Mouse (Mus musculus) adrenal gland, postnatal 4 days (tissue): ENCODE results near the gene Tlr8. TPM values are rescaled to one million over a fixed set of nuclear protein-coding genes. Genes with fewer than 3 reads are reported as not detected.
A peak's percentile ranks its signal among the peaks of the same experiment; 100 is the strongest.
"Not testable (repeated sequence)": the region's sequence is repeated elsewhere in the genome, so short reads cannot be mapped to it uniquely, and the experiment has no call there.

ENCODE experiments used
- DNase-seq, 2 experiments: peaks; one replicate each; pipeline ENCODE4 v3.0.0; 2021 to 2022; ENCODE audit warnings: low spot score in 2 of 2, mixed read lengths in 2 of 2
- long read RNA-seq, 2 experiments: library from polyadenylated mRNA; stranded (forward); transcript quantifications; one replicate each; pipeline ENCODE4 v2.0.0; 2021
- total RNA-seq, 2 experiments: library from RNA; stranded (reverse); gene quantifications; 2 replicates each; pipeline ENCODE4 v1.2.3; 2021

Gene Tlr8
- total RNA-seq, result 1 to 10 TPM; 1.7 to 1.8 TPM
- long read RNA-seq, experiment 1, result 0 reads
- long read RNA-seq, experiment 2, result 0 reads

DNA sequence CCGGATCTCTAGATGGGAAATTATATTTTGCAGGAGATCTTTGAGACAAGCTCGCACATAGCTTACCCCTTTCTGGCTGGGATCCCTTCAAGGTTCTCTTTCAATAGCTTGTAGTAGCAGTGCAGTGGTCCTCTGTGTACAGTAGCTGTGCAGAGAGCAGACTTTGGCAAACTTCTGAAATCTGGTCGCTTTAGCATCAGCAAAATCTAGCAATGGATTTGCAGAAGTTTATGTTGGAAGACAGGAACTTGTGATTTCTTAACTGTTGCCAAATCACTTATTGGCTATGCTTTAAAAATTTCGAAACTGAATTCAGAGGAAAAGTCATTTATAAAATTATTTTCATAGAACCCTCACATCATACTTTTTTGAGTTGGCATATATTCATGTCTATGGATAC lies at the start of gene Tlr8:
Gene Tlr8 (minus strand): TSS at position 244 of the 400 bp plus-strand sequence.
- no peak for DNase-seq

- DNase-seq, result not testable (repeated sequence)
Observed at GRCm38 (mm10) chrX:167302061-167302460, 37.9 kb upstream of the Tlr8 start.

GRCm38 (mm10) chrX:167276953-167277352 lies 12.8 kb upstream of the Tlr8 start:
- peak; percentile 21 to 22 for DNase-seq

DNA sequence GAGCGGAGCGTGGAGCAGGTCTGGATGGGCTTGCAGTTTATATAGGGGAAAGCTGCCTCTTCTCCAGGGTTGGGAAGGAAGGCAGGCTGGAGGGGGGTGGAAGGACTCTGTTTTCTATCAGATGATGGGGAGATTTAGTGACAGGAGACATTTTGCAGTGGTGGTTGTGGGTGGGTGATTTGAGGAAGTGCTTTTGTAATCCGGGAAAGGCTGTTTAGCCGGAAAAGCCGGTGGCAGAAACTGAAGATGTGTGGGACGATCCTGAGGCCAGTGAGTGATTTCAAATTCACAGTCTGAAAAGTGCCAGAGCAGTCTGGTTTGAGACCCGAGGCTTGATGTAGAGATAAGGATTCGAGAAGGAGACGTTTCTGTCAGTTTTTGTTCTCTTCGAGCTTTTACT lies 12.4 kb upstream of the Tlr8 start:
- DNase-seq, result no peak

- no peak for DNase-seq
Observed at GRCm38 (mm10) chrX:167263530-167263929, 599 bp downstream of the Tlr8 start.

GRCm38 (mm10) chrX:167241736-167242135 lies 22.4 kb downstream of the Tlr8 start:
- DNase-seq, result no peak

GRCm38 (mm10) chrX:167239293-167239921 lies 24.7 kb downstream of the Tlr8 start:
- no peak for DNase-seq

- no peak for DNase-seq
Observed at GRCm38 (mm10) chrX:167233104-167233687, 30.9 kb downstream of the Tlr8 start.

DNA sequence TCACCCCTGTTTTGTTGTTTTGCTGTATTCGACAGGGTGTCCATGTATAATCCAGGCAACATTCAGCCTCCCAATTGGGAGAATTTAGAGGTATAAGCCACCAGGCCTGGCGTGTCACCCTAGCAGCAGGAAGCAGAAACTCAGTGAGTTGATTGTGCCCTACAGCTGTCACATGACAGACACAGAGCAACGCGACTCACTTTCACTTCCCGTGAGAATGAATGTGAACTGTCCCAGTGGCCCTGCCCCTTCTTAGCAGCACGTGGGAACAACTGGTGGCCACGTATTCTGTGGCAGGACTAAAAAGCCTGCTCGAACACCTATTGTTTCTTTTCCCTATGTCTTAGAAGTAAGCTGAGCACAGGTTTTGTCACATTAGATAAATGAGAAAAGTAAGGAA lies 33.0 kb downstream of the Tlr8 start:
- DNase-seq, result no peak

- no peak for DNase-seq
Observed at GRCm38 (mm10) chrX:167229819-167230218, 34.3 kb downstream of the Tlr8 start.

DNA sequence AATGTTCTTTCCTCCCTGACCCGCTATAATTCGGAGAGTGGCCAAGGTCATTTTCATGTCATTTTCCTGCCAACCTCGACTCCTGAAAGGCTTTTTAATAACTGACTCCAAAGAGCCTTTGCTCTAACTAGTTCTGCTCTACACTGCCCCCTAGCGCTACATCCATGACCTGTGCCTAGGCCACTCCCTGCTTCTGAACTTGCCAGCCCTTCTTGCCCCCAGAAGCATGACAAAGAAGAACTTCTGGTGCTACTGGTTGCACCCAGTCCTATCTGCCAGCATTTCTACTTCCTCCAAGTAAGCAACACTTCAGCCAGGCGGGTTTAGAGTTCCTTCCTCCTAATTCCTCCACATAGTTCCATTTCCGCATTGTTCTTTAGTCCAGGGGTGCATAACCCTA lies 34.9 kb downstream of the Tlr8 start:
- peak in 1 of 2 experiments; percentile 61 for DNase-seq

- DNase-seq, result no peak
Observed at GRCm38 (mm10) chrX:167227756-167228155, 36.4 kb downstream of the Tlr8 start.

DNA sequence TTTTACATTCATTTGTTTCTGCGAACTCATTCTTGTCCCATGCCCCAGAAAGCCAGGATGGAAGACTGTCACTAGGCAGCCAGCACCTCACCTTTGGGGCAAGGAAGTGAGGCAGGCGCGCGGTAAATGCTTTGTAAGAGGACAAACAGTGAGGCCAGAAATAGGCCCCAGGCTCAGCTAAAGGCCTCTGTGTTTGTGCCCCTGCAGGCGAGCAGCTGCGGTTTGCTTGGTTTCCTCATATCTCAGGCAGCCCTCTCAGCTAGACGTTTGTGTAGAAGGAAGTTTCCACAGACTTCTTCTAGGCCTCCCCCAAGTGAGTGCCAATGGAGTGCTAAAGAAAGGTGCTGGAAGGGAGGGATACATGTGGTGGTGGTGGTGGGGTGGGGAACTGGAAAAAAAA lies 37.0 kb downstream of the Tlr8 start:
- DNase-seq, result no peak

GRCm38 (mm10) chrX:167226570-167226969 lies 37.6 kb downstream of the Tlr8 start:
- no peak for DNase-seq

DNA sequence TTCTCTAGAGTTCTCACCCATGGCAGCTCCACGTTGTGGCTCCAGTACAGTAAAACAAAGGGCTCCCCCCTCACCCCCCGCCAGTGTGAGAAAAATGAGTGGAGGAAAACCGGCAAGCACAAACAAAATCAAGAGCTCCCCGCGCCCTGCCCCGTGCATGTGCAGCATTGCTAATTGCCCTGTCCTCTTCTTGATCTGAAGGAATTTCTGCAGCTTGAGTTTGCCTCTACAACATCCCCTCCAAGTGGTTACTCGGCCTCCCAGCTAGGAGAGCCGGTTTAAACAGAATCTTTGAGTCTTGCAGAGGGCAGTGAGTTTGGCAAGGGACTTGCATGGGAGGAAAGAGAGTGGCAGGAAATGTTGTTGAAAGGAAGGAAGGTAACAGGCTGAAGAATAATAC lies 51.4 kb downstream of the Tlr8 start:
- no peak for DNase-seq

DNA sequence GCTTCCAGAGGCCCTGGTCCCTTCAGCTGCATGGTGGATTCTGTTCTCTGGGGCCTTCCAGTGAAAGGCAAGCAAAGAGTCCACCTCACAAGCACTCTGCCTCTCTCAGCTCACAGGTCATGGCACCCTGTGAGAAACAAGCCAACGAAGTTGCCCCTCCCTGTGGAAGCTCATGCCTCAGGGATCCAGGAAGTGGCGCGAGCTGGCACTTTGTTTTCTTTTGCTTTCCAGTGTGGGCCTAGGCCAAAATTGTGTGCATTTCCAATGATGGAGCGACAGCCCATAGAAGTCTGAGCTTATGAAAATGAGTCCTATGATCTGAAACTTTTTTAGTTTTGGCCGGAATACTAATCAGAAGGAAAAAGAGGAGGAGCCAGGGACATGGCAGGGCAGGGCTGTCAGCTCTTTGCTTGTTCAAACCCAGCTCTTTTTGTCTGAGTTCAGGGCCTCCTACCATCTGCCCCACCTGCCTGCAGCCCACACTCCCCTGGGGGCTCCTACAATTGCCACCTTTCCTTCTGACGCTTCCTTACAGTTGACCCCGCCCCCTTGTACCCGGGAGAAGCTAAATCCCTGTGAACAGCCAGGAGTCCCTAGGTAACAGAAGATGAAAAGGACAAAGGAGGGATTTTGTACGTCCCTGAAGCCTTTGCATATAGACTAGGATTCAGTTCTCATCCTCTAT lies 52.1 kb downstream of the Tlr8 start:
- no peak for DNase-seq

DNA sequence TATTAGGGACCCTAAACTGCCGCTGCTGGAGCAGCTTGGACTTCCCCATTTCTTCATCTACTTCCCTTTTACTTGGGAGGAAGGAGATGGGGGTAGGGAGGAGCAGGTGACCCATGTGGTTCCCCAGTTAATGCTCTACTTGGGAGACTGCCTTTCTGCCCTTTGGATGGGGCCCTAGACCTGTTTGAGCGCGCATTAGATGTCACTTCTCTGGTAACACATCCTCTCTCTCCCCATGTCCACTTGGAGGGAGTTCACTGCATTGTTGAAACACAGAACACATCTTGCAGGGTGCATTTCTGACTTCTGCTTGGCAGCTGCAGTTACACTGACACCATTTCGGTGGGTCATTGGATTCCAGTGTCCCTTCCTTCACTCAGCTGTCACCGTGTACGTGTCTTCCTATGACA lies 53.8 kb downstream of the Tlr8 start:
- DNase-seq, result no peak

- no peak for DNase-seq
Observed at GRCm38 (mm10) chrX:167209828-167210227, 54.3 kb downstream of the Tlr8 start.

GRCm38 (mm10) chrX:167208978-167209754 lies 55.0 kb downstream of the Tlr8 start, which contains the start of gene Tmsb4x:
Gene Tmsb4x (minus strand): TSS chrX:167209315.
- peak; percentile 63 to 64 for DNase-seq

GRCm38 (mm10) chrX:167208506-167208820 lies 55.7 kb downstream of the Tlr8 start:
- no peak for DNase-seq

GRCm38 (mm10) chrX:167207741-167208505 lies 56.2 kb downstream of the Tlr8 start:
- DNase-seq, result no peak
